Mouse (Mus musculus) cerebellum, adult 2 months (tissue): ENCODE results near the gene Gm1043.

Source experiments
- CTCF ChIP-seq: fragments of 200-500 bp; IDR thresholded peaks from 2 replicates; pipeline ENCODE4 v1.5.1; 2011; ENCODE audit warnings: low read depth, mild to moderate bottlenecking, control low read depth, low read length, moderate library complexity, borderline replicate concordance; ENCODE audit not compliant: insufficient read depth
- POLR2A ChIP-seq: fragments of 200-500 bp; IDR thresholded peaks from 2 replicates; pipeline ENCODE4 v1.6.1; 2011; ENCODE audit warnings: low read length, control low read depth, borderline replicate concordance; ENCODE audit not compliant: insufficient read depth

GRCm38 (mm10) chr5:37083209-37083770 is 1.9 kb upstream of the Gm1043 start:
- TF ChIP-seq CTCF (no peak), POLR2A (no peak)
